Mouse (Mus musculus) CD4-positive, CD25-positive, alpha-beta regulatory T cell, adult 4 months (primary cell): Measurements from ENCODE around the gene Serpind1. TPM values are rescaled to one million over a fixed set of nuclear protein-coding genes. Genes with fewer than 3 reads are reported as not detected.

Source experiments
- ATAC-seq: one replicate; pipeline ENCODE4 v1.8.0; 2017
- polyA plus RNA-seq, 2 experiments: library from polyadenylated mRNA; unstranded; fragments of 100-300 nt; shearing (Covaris generic); gene quantifications; one replicate each; pipeline ENCODE4 v1.2.1; 2017

Gene Serpind1
- polyA plus RNA-seq = under 1 TPM; 0.82 TPM

- ATAC-seq = no peak
Measured at GRCm38 (mm10) chr16:17331116-17331515, at the start of gene Serpind1. Gene Serpind1 (plus strand): TSS chr16:17331371.

DNA sequence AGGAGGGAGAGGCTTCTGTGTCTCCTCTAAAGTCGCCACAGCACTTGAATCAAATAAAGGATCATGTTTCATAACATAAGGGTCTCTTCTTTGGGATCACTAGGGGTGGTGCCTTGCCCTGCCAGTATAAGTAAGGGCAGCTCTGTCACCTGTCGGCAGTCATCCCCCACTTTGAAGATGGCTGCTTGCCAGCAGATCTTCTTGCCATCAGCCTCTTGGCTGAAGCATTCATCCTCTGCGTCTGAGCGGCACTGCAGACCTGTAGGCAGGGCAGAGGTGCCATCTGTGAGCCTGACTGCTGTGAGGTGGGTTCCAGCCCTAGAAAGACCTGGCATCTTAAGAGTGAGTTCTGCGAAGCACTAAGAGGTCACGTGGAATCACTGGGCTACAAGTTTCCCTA lies 48.0 kb upstream of the Serpind1 start:
- no peak for ATAC-seq

GRCm38 (mm10) chr16:17287103-17287502 lies 44.1 kb upstream of the Serpind1 start:
- ATAC-seq = no peak

GRCm38 (mm10) chr16:17291016-17291415 lies 40.2 kb upstream of the Serpind1 start:
- no peak for ATAC-seq

DNA sequence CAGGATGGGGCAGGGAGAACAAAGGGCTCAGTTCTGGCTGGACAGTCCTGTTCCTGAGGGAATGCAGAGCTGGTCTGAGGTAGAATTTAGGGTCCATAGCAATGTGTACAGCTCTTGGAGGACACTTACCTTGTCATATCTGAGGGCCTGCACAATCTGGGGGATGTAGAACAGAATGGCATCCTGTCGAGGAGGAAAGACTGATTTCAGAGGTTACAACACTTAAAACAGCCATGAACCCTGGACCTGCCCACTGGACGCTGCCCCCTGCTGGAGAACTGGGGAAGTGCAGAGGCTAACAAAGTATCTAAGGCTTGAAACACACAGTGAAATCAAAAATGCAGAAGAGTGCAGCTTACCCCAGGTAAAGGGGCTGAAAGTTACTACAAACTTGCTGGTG lies 38.4 kb upstream of the Serpind1 start:
- peak; percentile 83 for ATAC-seq

GRCm38 (mm10) chr16:17300818-17301217 lies 30.4 kb upstream of the Serpind1 start:
- ATAC-seq = no peak

- ATAC-seq = no peak
Measured at GRCm38 (mm10) chr16:17303521-17304245, 27.5 kb upstream of the Serpind1 start.

- no peak for ATAC-seq
Measured at GRCm38 (mm10) chr16:17307461-17307860, 23.7 kb upstream of the Serpind1 start.

DNA sequence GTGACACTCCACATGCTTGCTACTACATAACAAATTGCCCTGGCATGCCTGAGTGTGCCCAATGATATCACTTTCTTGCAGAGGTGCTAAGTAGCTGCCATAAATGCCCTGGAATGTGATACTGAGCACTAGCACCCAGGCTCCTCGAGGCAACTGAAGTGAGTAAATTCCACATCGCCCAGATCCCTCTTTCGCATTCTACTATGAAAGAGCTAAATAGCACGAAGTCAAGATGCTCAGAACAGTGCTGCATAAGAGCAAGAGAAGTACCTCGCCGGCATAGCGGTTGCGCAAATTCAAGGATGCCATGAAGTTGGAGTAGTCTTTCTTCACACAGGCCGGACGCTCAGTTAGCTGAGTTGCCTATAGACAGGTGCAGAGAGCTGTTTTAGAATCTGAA lies 22.1 kb upstream of the Serpind1 start:
- no peak for ATAC-seq

DNA sequence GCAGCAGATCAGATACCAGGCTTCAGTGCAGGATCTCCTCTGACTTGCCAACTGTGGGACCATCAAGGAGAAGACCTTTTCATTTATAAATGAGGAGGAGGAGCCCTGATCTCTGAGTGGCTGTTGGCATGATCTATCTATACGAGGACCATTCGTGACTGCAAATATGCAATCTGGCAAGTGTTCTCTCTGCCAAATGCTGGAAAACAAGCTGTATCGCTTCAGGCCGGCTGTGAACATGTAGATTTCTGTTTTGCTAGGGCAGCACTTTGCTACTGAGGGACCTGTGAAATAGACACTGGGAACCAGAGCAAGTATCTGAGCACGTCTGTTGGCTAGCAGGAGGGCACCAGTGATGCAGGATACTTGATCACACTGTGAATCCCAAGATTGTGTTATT lies 18.6 kb upstream of the Serpind1 start:
- ATAC-seq = no peak

GRCm38 (mm10) chr16:17316554-17316953 lies 14.6 kb upstream of the Serpind1 start:
- ATAC-seq = no peak

- no peak for ATAC-seq
Measured at GRCm38 (mm10) chr16:17321481-17321880, 9.7 kb upstream of the Serpind1 start.

DNA sequence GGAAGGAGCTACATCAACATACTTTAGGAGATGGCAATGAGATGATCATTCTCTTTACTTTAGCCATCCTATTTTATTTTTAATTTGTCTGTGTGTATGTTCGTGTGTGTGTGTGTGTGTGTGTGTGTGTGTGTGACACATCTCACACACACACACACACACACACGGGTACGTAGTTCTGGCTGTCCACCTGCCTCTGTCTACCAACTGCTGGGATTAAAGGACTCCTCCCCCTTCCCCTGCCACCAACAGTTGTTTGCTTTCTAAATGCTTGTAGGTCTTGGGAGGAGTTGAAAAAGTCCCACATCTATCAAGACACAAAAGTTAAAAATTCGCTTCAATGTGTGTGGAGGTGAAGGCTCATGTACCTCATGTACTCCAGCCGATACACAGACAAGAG lies 6.4 kb upstream of the Serpind1 start:
- no peak for ATAC-seq

- no peak for ATAC-seq
Measured at GRCm38 (mm10) chr16:17326064-17326463, 5.1 kb upstream of the Serpind1 start.

- no peak for ATAC-seq
Measured at GRCm38 (mm10) chr16:17329848-17330570, 1.2 kb upstream of the Serpind1 start.

- no peak for ATAC-seq
Measured at GRCm38 (mm10) chr16:17331855-17332254, 684 bp downstream of the Serpind1 start.

GRCm38 (mm10) chr16:17334574-17334973 lies 3.4 kb downstream of the Serpind1 start:
- ATAC-seq = no peak

- no peak for ATAC-seq
Measured at GRCm38 (mm10) chr16:17336089-17336488, 4.9 kb downstream of the Serpind1 start.

DNA sequence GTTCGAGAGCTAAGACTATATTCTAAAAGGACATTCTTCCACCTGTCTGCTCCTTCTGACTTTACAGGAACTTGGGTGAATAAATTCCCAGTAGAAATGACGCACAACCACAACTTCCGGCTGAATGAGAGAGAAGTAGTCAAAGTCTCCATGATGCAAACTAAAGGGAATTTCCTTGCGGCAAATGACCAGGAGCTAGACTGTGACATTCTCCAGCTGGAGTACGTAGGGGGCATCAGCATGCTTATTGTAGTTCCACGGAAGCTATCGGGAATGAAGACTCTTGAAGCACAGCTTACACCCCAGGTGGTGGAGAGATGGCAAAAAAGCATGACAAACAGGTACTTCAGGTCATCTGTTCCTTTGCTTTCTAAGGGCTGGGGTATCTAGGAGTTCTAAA lies 8.5 kb downstream of the Serpind1 start:
- ATAC-seq = no peak

GRCm38 (mm10) chr16:17340705-17341104 lies 9.5 kb downstream of the Serpind1 start:
- no peak for ATAC-seq

- ATAC-seq = no peak
Measured at GRCm38 (mm10) chr16:17341847-17342246, 10.7 kb downstream of the Serpind1 start.

- ATAC-seq = no peak
Measured at GRCm38 (mm10) chr16:17345141-17345812, 14.1 kb downstream of the Serpind1 start.

GRCm38 (mm10) chr16:17345813-17346155 lies 14.6 kb downstream of the Serpind1 start:
- no peak for ATAC-seq

DNA sequence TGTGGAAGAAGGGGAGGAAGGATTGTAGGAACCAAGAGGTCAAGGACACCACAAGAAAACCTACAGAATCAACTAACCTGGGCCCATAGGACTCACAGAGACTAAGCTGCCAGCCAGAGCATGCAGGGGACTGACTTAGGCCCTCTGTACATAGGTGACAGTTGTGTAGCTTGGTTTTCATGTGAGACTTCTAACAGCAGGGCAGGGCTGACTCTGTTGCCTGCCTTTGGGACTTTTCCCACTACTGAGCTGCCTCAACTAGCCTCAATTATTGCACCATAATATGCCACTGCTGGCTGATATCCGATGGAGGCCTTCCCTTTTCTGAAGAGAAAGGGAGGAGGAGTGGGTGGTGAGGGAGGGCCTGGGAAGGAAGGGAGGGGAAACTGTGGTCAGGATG lies 15.6 kb downstream of the Serpind1 start:
- ATAC-seq = no peak
